In genomic region chr6:83545778-83546177, GRCm38 (mm10) we compare ENCODE assay signal across 17 mouse cellular contexts. TPM values are rescaled to one million over a fixed set of nuclear protein-coding genes. Genes with fewer than 3 reads are reported as not detected.
"Had no signal": no experiment of that assay in that cellular context is flagged by ENCODE, and none has a peak within 500 bp of the region (broad histone marks: within the 10 kb centered on the region; RNA-seq: fewer than 3 reads in every experiment).

No protein-coding gene starts in this region.

- DNase-seq: kidney, adult 8-10 months; kidney, postnatal 36 days; left cerebral cortex, postnatal 4 days; lung, adult 2 months; lung, postnatal 36 days; thymus, postnatal 14 days had no signal

- H3K27me3 ChIP-seq: limb, embryonic 13.5 days; midbrain, embryonic 13.5 days; stomach, embryonic 15.5 days had no signal

- ATAC-seq: inflammation-experienced regulatory T-cells, adult 6 months; intestine, postnatal 0 days; lung, postnatal 0 days; midbrain, embryonic 13.5 days had no signal

- H3K9me3 ChIP-seq: limb, embryonic 13.5 days; midbrain, embryonic 13.5 days; stomach, embryonic 15.5 days had no signal

- H3K4me2 ChIP-seq: limb, embryonic 13.5 days; midbrain, embryonic 13.5 days; stomach, embryonic 15.5 days had no signal

- H3K27ac ChIP-seq: kidney, postnatal 0 days; limb, embryonic 13.5 days; liver, embryonic 14.5 days; midbrain, embryonic 13.5 days; stomach, embryonic 15.5 days had no signal

- H3K4me3 ChIP-seq: limb, embryonic 13.5 days; midbrain, embryonic 13.5 days; stomach, embryonic 15.5 days had no signal

- H3K4me1 ChIP-seq: midbrain, embryonic 13.5 days had no signal

- H3K9ac ChIP-seq: limb, embryonic 13.5 days; liver, embryonic 14.5 days; midbrain, embryonic 13.5 days; stomach, embryonic 15.5 days had no signal

RNA-seq across cellular contexts. Expression of gene Actg2, which starts 9.7 kb away (rescaled TPM):
- total RNA-seq: layer of hippocampus, adult 8-10 months; left cerebral cortex, adult 8-10 months; megakaryocyte progenitor cell, adult 5-6 weeks had no signal
